Mouse (Mus musculus) lung, postnatal 10 days (tissue): ENCODE data around the gene Srp54a.
"Not testable (repeated sequence)": the region's sequence is repeated elsewhere in the genome, so short reads cannot be mapped to it uniquely, and the experiment has no call there.

Source experiments
- DNase-seq: peaks from one replicate; pipeline ENCODE4 v3.0.0; 2021

The Srp54a gene

GRCm38 (mm10) chr12:55135540-55135939, 55.5 kb downstream of the Srp54a start:
- not testable (repeated sequence) for DNase-seq

- DNase-seq: not testable (repeated sequence)
Observed at GRCm38 (mm10) chr12:55137859-55138258, 57.8 kb downstream of the Srp54a start.

GRCm38 (mm10) chr12:55154559-55155448, 74.7 kb downstream of the Srp54a start, which contains the start of gene Srp54b:
Srp54b (plus strand) TSS chr12:55155104.
- not testable (repeated sequence) for DNase-seq

- not testable (repeated sequence) for DNase-seq
Observed at GRCm38 (mm10) chr12:55155449-55155783, 75.4 kb downstream of the Srp54a start.
